Mouse (Mus musculus) megakaryocyte, embryonic 14.5 days (primary cell): Measurements from ENCODE around the gene Ddah2.

Experiments used
- FLI1 ChIP-seq: IDR thresholded peaks from 2 replicates; pipeline ENCODE4 v1.6.1; 2012; ENCODE audit warnings: low read length, inconsistent platforms, mixed read lengths
- GATA1 ChIP-seq: IDR thresholded peaks from 3 replicates; pipeline ENCODE4 v1.6.1; 2012; ENCODE audit warnings: mixed read lengths, low read length, inconsistent platforms, borderline replicate concordance

DNA sequence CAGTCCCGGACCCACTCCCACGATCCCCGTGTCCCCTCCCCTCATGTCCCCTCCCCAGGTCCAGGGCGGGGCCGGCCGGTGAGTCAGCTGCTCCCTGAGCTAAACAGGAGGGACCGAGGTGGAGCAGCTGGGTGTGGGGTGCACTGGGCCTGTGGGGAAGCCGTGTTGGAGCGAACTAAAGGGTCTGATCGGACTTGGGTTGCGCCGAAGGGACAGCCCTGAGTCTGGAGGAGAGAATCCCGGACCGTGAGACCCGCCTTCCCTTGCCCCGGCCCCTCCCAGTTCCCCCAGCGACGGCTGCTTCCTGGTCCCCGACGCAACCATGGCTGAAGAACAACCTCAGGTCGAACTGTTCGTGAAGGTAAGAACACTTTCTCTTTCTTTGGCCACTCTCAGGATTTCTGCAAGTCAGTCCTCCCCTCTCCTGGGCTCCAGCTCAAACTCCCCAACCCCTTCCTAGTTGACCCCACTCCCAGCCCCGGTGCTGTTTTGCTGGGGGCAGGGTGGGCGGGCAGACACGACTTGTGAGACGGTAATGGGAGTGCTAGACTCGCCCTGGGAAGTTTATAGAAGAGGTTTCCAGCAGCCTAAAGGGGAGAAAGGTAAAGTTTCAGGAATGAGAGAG lies 8.6 kb upstream of the Ddah2 start:
- TF ChIP-seq FLI1, result no peak
- no peak for TF ChIP-seq GATA1
